Mouse (Mus musculus): ENCODE data around the gene Inf2. TPM values are rescaled to one million over a fixed set of nuclear protein-coding genes. Genes with fewer than 3 reads are reported as not detected.
A peak's percentile ranks its signal among the peaks of the same experiment; 100 is the strongest.

The Inf2 gene
- total RNA-seq (2021): 10 to 100 TPM in 1 of 2 experiments, 1 to 10 TPM in 1; 9.2 to 11.1 TPM
- long read RNA-seq, experiment 1: 0 reads
- long read RNA-seq, experiment 2, partial matches to known transcripts: 2 of 2 reads
- long read RNA-seq, experiment 2, other reads (novel, unspliced or antisense): 0 of 2 reads

DNA sequence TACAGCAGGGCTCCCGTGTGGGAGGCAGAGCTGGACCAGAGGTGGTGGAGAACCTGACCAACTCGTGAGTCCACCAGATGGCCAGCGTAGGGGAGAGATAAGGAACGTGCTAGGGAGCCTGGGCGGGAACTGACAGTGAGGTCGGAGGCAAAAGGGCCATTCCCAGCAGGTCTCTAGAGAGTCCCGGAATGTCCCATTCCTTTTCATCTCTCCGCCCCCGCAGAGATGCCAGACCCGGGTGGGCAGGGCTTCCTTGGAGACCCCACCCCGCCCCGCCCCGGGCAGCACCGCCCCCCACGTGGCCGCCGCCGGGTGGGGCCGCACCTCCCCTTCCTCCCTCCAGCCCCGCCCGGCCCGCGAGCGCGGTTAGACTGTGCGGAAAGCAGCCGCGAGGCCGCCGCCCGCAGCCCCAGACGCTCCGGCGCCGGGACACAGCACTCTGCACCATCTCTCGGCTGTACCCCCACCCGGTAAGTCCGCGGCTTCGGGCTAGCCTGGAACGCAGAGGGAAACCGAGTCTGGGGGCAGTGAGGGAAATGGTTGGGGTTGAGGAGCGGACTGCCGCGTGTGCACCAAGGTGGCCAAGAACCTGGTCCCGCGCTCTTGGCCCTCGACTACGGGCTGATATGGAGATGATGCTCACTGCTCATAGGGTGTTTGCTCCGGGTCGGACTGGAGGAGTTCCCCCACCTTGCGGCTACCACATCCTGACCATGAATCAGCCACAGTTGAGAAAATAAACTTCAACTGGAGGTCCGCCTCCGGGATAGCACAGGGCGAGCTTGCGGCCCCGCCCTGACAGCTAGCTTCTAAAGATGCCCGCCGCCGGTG lies at the start of gene Inf2:
Gene Inf2, plus strand, starts transcription at position 359 of the 831 bp plus-strand sequence.
- intact Hi-C loops (cut with DNase I): no loop called here
- peak; percentile 72 to 80 for DNase-seq

DNA sequence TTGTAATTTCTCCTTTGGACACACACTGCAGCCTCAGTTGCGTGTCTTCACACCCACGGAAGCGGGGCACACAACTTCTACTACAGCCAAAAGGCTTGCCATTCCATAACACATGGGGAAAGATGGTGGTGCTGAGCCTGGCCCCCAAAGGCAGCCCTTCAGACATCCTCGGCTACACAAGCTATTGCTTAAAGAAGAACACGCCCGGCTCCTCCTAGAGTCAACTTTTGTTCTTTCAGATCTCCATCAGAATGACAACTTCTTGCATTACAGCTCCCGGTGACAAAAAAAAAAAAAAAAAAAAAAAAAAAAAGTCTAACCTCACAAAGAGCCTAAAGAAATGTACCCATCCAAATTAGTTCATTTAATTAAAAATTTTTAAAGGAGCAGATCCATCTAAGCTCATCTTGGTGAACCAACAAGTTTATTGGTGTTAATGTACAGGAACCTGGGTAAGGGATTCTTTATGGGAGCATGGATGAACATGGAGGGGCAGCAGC lies 49.1 kb upstream of the Inf2 start:
- DNase-seq: no peak
- intact Hi-C loops (cut with DNase I): loop anchor here (2.0 kb wide), 1 partner anchor 33 kb away; no protein-coding TSS in a partner anchor

DNA sequence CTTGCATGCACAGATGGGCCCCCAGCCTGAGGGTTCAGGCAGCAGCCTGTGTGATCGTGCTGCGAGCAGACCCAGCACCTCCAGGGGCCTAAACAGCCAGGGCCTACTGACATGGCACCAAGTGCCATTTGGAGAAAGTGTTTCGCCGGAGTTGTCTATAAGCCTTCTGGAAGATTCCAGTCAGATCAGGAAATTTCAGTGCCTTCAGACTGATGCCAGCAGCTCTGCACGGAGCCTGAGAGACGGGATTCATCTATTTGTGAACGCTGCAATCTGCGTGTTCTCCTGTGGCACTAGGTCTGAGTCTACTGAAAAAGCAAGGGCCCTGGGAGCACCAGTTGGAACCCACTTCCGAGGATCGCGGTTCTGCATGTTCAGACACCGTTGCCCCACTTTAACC lies 48.3 kb upstream of the Inf2 start:
- intact Hi-C loops (cut with DNase I): loop anchor here (5.0 to 10.0 kb wide), 2 partner anchors 128 to 426 kb away; no protein-coding TSS in a partner anchor
- no peak for DNase-seq

DNA sequence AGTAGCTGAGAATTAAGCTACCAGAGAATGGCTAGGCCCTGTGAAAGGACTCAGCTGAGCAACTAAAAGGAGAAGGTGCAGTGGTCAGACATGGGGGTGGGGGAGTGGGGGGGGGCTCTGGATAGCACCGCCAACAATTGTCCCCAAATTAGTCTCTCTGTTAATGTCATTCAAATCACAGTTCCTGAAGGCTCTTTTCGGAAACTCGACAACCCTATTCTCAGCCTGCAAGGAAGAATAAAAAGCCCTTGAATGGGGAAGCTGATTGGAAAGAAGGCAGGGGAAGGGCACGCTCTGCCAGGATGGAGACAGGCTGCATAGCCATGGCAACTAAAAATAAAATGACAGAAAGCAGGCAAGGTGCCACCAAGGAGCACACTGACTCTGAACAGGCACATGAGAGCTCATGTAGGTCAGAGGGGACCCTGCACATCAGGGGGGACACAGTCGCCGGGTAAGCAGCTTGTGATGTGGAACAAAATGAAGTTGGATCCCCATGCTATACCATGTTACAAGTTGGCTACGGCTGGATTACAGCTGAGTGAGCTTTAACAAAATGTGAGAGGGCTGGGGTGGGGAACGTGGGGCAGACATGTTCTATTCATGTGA lies 47.0 kb upstream of the Inf2 start:
- DNase-seq: no peak
- intact Hi-C loops (cut with DNase I): loop anchor here (2.0 to 10.0 kb wide), 3 partner anchors 129 to 427 kb away; no protein-coding TSS in a partner anchor

DNA sequence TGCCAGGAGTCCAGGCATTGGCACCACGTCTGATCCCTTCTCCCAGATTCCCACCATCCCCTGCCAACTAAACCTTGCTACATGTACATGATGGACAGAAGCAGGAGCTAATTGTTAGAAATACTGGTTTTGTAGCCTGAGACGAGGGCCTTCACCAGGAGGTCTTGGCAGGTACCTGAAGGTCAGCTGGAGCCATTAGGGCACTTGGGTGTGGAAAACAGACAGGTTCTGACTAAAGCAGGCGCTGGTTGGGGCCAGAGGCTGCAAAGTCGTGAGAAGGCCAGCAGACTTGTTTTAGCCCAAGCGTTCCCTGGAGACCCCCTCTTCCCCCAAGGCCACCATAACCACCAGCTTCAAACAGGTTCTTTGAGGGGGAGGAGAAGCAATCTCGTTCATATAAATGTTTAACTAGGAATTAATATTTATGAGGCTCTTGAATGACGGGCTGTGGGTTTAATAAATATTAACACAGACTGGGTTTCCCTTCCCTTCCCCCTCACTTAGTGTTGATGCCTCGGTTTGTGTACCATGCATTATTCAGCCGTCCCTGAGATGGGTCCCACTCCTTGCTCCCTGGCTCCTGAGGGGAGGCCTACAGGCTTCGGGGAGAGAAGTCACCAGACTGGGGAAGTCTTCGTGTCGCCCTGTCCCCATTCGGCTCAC lies 46.2 kb upstream of the Inf2 start:
- intact Hi-C loops (cut with DNase I): loop anchor here (2.0 to 10.0 kb wide), 3 partner anchors 130 to 428 kb away; no protein-coding TSS in a partner anchor
- DNase-seq: no peak

DNA sequence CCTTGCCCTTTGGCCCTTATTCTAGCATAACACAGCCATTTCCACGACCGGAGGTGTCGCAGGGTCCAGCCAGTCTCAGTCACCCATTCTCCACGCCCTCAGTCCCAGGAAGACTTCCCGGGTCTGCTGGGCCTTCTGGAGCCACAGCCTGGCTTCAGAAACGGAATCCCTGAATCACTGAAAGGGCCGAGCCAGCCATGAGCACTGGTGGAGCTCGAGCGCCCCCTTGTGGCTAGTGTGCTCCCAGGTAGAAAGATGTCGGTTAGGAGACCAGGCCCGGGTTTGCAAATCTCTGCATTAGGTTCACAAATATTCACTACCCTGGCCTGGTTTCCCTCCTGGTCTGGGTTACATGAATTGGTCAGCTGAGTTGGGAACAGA lies 45.7 kb upstream of the Inf2 start:
- intact Hi-C loops (cut with DNase I): loop anchor here (2.0 to 10.0 kb wide), 3 partner anchors 131 to 428 kb away; no protein-coding TSS in a partner anchor
- peak; percentile 83 to 85 for DNase-seq

DNA sequence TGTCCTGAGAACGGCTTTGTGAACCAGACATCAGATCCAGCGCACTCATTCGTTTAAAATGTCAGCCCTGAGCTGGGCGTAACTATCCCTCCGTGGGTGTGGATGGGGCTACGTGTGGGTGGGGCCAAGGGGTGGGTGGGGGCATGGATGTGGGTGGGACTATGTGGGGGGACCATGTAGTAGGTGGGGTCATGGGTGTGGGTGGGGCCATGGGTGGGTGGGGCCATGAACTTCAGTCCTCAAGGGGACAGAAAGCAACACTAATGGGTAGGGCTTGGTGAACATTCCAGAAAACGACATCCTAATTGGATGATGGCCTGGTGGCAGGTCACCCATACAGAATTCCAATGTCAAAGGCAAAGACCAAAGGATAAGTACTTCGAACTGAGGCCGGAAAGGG lies 44.6 kb upstream of the Inf2 start:
- intact Hi-C loops (cut with DNase I): loop anchor here (2.0 to 10.0 kb wide), 3 partner anchors 132 to 429 kb away; no protein-coding TSS in a partner anchor
- no peak for DNase-seq

DNA sequence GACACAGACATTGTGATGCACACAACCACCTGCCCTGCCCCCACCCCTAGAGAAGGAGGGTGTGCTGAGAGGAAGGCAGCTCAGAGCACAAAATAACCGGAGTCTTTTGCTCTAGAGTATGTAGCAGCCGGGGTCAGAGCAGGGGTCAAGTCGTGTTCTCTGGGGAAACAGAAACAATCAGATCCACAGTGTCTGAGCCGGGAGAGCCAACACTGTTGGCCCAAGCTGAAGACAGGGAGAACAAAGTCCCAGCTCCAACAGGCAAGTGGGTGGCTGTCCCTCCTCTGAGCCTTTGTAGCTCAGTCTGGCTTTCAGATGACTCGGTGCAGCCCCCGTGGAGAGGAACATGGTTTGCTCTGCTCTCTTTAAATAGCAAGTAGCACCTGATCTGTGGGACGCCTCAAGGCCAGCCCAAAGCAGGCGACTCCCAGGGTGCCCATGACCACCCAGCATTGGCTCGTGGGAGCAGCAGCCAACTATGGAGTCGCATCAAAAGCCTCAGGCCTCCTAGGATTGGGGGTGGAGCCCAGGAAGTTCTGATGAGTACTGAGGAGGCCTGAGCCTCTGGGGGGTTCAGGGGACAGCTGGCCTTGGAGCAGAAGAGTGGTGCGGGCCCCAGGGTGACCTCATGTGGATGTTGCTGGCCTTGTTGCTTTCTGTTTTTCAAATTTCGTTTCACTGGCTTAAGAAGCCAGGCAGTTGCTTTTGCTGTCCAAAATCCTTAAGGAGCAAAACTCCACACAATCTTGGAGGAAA lies 43.5 kb upstream of the Inf2 start:
- DNase-seq: no peak
- intact Hi-C loops (cut with DNase I): loop anchor here (5.0 to 10.0 kb wide), 2 partner anchors 133 to 430 kb away; no protein-coding TSS in a partner anchor

DNA sequence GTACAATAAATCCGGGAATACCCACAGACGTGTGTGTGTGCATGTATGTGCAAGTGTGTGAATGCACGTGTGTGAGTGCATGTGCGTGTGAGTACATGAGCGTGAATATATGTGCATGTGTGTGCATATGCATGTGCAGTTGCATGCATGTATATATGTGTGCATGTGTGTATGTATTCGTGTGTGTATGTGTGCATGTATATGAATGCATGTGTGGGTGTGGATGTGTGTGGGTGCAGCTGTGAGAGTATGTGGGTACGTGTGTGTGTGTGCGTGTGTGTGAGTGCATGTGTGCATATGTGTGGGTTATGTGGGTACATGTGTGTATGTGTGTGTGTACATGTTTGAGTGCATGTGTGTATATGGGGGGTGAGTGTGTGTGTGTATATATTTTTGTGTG lies 42.5 kb upstream of the Inf2 start:
- DNase-seq: no peak
- intact Hi-C loops (cut with DNase I): loop anchor here (10.0 kb wide), 1 partner anchor 431 kb away; no protein-coding TSS in a partner anchor

DNA sequence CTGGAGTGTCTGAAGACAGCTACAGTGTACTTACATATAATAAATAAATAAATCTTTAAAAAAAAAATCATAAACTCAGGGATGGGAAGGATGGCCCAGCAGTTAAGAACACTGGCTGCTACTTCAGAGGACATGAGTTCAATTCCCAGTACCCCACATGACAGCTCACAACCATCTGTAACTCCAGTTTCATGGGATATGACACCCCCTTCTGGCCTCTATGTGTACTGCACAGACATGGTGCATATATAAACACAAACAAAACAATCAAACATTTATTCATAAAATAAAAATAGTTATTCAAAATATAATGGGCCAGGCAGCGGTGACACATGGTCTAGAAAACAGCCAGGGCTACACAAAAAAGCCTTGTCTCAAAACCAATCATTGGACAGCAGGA lies 39.3 kb upstream of the Inf2 start:
- DNase-seq: no peak
- intact Hi-C loops (cut with DNase I): loop anchor here (10.0 kb wide), 1 partner anchor 434 kb away; no protein-coding TSS in a partner anchor

DNA sequence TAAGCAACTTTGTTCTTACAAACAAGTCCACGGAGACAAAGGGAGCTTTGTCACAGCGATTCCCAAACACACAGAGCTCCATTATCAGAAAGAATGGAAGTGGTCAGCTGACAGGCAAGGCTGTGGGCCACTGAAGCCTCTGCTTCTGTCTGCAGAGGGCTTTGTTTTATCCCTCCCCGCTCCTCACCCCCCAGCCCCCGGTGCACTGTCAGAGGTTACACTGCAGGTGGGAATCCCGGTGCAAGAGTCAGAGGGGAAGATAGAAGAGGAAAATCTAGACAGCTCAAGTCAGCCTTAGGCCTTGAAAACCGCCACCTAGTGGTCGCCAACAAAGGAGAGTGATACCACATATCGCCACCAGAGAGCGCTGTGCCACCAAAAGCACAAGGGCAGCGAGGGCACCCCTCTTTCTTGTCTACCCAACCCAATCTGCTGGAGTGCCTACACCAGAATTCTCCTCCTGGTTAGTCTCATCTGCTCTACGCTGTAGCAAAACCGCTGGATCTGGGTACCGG lies 36.7 kb upstream of the Inf2 start:
- intact Hi-C loops (cut with DNase I): loop anchor here (1.0 kb wide), 1 partner anchor 53 kb away; no protein-coding TSS in a partner anchor
- DNase-seq: peak; percentile 70 to 91

DNA sequence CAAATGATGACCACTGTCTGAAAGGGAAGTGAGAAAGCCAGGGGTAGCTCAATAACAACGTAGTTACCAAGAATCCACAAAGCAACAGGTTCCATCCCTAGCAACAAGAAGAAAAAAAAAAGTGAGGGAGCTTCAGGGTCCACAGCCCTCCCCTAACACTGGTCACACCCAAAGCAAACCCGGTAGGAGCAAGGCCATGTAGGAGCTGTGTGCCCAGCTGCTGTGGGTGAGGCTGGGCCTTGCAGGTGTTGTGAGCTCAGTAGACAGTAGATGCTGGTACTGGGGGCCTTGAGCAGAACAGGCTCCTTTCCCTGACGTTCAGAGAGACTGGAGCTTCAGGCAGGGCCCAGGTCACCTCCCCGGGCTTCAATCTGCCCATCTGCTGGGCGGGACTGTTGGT lies 36.1 kb upstream of the Inf2 start:
- intact Hi-C loops (cut with DNase I): loop anchor here (1.0 kb wide), 1 partner anchor 53 kb away; no protein-coding TSS in a partner anchor
- DNase-seq: no peak

DNA sequence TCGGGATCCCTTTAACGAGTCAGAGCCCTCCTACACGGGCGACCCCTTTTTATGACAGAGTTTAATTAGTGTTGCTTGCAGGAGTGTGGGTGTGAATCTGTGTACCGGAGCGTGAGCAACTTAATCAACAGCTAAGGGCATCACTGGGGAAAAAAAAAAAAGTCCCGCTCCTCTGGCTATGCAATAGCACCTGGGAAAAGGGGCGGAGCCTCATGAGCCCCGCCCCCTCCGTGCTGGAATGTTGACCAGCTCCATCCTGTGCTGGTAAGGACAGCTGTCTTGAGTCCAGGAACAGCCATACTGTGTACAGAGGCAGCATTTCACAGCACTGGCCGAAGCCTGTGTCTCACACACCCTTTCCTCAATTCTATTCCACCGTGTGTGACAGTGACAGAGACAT lies 33.7 kb upstream of the Inf2 start:
- intact Hi-C loops (cut with DNase I): no loop called here
- DNase-seq: no peak

DNA sequence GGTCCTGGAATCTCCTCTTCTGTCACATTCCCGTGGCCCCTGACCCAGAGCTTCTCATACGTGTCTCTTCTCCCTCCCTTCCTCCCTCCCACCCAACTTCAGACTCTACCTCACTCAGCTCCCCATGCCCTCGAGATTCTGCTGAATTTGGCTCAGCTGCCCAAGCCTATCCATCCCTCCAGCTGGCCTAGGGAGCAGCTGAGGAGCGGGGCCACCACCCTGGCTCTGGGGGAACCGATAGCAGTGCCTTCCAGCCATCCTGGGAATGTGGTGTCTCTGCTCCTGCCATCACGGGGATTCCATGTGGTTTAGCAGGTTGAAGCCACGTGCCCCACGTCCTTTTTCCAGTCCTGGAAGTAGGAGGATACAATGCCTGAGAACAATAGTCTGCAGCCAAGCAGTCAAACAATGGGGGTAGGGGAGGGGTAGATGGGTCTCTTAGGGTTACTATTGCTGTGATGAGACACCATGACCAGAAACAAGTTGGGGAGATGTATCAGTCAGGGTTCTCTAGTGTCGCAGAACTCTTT lies 32.0 kb upstream of the Inf2 start:
- DNase-seq: no peak

DNA sequence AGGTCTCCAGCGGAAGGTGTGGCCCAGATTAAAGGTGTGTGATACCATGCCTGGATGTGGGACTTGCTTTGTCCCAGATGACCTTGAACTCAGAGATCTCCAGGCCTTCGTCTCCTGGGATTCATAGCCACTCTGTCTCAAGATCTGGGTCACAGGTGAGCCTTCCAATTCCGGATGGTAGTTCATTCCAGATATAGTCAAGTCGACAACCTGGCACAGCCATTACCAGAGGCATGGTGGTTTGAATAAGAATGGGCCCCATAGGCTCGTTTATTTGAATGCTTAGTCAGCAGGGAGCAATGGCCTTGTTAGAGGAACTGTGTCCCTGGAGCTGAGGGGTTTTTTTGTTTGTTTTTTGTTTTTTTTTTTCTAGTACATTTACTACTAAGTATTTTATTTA lies 31.4 kb upstream of the Inf2 start:
- DNase-seq: no peak
- intact Hi-C loops (cut with DNase I): no loop called here

More for the DNA sequence above, 32.0 kb upstream of the Inf2 start:
- intact Hi-C loops (cut with DNase I): no loop called here

DNA sequence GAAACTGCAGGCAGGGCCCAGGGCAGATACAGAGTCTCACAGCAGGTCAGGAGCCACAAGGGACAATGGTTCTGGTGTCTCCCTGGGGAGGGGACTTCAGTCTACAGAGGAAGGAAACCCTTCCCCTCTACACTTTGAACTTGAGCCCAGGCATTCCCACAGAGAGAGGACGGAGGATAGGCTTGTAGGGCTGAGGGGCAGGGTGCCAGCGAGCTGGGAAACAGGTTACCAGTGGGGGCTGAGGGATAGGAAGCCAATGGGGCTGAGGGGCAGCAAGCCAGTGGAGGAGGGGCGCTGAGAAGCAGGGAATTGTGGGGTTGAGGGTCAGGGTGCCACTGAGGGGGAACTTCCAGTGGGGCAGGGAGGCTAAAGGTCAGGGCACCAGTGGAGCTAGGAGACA lies 29.4 kb upstream of the Inf2 start:
- DNase-seq: peak in 1 of 2 experiments; percentile 39
- intact Hi-C loops (cut with DNase I): no loop called here

DNA sequence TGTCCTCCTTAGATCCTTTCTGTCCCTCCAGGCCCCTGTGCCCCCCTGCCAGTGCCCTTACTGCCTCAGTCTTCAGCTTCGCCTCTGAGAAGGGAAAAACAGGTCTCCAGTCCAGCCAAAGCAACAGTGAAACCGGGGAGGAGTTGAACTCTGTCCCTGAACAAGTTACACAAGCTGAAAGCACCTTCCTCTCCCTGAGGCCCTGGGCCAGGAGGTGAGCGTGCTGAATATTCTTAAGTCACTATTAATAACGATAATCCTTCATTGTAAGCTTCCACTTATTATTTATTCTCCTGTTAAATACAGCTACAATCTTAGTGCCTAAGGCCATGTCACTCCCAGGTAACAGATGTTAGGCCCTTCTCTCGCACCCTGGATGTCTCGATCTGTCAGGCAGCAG lies 28.9 kb upstream of the Inf2 start:
- intact Hi-C loops (cut with DNase I): no loop called here
- no peak for DNase-seq

DNA sequence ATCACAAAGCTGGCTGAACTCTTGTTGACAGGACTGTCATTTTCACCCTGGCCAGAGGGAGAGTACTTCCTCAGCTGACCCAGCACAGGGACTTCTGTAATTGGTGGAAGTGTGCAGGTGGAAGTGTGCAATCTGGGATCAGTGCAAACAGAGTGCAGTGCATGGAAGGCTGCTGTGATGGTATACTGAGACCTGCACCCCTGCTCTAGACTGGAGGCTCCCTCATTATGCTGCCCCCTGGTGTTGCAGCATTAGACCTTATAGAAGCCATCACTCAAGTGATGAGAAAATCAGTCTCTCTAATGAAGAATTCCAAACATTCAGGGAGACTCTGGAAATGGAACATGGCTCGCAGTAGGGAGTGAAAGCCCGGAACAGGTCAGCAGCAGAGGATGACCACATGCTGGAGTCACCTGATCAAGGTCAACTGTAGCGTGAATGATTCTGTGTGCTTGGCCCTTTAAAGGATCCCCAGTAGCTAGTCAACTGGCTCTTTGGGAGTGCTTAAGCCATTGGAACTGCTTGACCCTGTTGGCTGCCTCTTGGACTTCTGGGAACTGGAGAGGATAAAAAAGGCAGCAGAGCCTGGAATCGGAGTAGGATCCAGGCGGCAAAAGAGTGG lies 28.3 kb upstream of the Inf2 start:
- DNase-seq: no peak
- intact Hi-C loops (cut with DNase I): no loop called here

DNA sequence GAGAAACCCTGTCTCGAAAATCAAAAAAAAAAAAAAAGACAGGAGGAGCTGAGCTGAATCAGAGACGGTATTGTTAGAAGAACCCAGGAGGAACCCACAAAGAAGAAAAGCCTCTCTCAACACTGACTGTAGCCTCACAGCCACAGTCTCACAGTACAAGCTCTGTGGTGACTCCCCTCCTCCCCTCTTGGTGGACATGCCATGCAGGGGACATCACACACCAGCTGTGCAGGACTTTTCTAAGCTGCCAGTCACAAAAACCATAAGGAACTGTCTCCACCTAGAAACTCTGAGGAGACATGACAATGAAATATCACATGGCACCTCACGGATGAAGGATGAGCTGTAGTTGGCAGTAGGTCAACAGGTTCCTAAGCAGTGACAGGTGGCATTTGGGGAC lies 27.4 kb upstream of the Inf2 start:
- DNase-seq: no peak
- intact Hi-C loops (cut with DNase I): no loop called here
